Mouse (Mus musculus) olfactory bulb, adult 2 months (tissue): ENCODE measurements around the gene Thsd7b.

Experiments
- CTCF ChIP-seq: fragments of 200-500 bp; IDR thresholded peaks from 2 replicates; pipeline ENCODE4 v1.5.1; 2012; ENCODE audit warnings: low read depth, mild to moderate bottlenecking, low read length, moderate library complexity; ENCODE audit not compliant: insufficient read depth
- POLR2A ChIP-seq: fragments of 200-500 bp; IDR thresholded peaks from 2 replicates; pipeline ENCODE4 v1.6.1; 2012; ENCODE audit warnings: mild to moderate bottlenecking, low read depth, low read length, moderate library complexity; ENCODE audit not compliant: insufficient read depth

- TF ChIP-seq CTCF = no peak
- no peak for TF ChIP-seq POLR2A
Observed at GRCm38 (mm10) chr1:129464414-129464813, 191.3 kb downstream of the Thsd7b start.
